Mouse (Mus musculus): ENCODE results near the gene Trip6. TPM values are rescaled to one million over a fixed set of nuclear protein-coding genes. Genes with fewer than 3 reads are reported as not detected.
"Not testable (repeated sequence)": the region's sequence is repeated elsewhere in the genome, so short reads cannot be mapped to it uniquely, and the experiment has no call there.

The Trip6 gene
- polyA plus RNA-seq, 1 experiment from 2014 or later, result 12.0 TPM

GRCm38 (mm10) chr5:137284411-137284810, 29.8 kb downstream of the Trip6 start:
- not testable (repeated sequence) for H3K27ac ChIP-seq (replicated peaks; ENCODE audit: low read depth, low read length); H3K36me3 ChIP-seq (ENCODE audit: control insufficient read depth, insufficient read depth, low read length); H3K4me2 ChIP-seq (ENCODE audit: low read length); H3K4me3 ChIP-seq (replicated peaks; ENCODE audit: low read depth, low read length); H3K27me3 ChIP-seq (ENCODE audit: control insufficient read depth, insufficient read depth, low read length); H3K9me3 ChIP-seq (ENCODE audit: control insufficient read depth, low read length); H3K9ac ChIP-seq (replicated peaks; ENCODE audit: low read length); ATAC-seq (ENCODE audit: low FRiP score, low TSS enrichment); DNase-seq
- peaks cover 11% of the 10 kb centered on the region; the same call in 1 of the 2 replicates for H3K4me1 ChIP-seq (ENCODE audit: control insufficient read depth, insufficient read depth, low read length)
- WGBS, result 85% methylated on average over 5 of the region's 6 CpGs

- Histone ChIP-seq H3K4me3 (replicated peaks; ENCODE audit: low read depth, low read length) (no peak overlapping the region), H3K9me3 (ENCODE audit: control insufficient read depth, low read length) (no peaks in the 10 kb centered on the region; the same call in 1 of the 2 replicates), H3K27ac (replicated peaks; ENCODE audit: low read depth, low read length) (no peak overlapping the region), H3K27me3 (ENCODE audit: control insufficient read depth, insufficient read depth, low read length) (no peaks in the 10 kb centered on the region), H3K4me2 (ENCODE audit: low read length) (no peak overlapping the region), H3K9ac (replicated peaks; ENCODE audit: low read length) (no peak overlapping the region), H3K36me3 (ENCODE audit: control insufficient read depth, insufficient read depth, low read length) (no peaks in the 10 kb centered on the region), H3K4me1 (ENCODE audit: control insufficient read depth, insufficient read depth, low read length) (no peaks in the 10 kb centered on the region)
- peak; percentile 79 for DNase-seq
- WGBS, result 52% methylated on average over 18 of the region's 18 CpGs
- no peak for ATAC-seq (ENCODE audit: low FRiP score, low TSS enrichment)
Observed at GRCm38 (mm10) chr5:137277360-137278342, 36.6 kb downstream of the Trip6 start.

DNA sequence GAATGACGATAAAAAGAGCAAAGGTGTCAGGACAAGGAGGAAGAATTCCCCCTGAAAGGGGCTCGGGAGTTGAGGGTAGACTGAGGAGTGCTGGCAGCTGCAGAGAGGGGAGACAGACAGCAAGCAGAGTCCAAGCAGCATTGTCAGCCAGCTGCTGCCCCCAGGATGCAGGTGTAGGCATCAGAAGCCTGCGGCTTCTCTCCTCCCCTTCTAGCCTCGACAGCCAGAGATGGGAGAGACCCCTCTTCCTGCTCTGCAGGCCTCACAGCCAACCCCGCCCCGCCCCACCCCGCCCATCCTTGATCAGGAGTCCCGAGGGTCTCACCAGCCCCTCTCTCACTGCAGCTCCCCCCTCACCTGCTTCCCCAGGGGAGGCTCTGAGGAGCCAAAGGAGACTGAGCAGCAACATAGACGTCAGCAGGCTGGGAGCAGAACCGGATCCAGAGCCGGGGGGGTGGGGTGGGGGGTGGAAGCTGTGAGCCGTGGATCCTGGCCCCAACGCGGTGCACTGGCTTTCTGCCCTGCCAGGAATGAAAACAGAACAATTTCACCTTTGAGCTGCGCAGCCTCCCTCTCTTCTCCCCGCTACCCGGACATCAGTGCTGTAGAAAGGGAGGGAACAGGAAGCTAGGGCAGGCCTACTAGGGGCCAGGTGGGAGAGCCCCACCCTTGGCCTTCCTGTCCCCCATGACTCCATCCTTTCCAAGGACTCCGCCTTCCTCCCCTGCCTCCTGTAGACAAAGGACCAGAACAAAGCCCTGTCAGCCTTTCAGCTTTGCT, 45.9 kb downstream of the Trip6 start:
- ATAC-seq (ENCODE audit: low FRiP score, low TSS enrichment), result no peak
- no peaks in the 10 kb centered on the region; the same call in 1 of the 2 replicates for H3K9me3 ChIP-seq (ENCODE audit: control insufficient read depth, low read length)
- 0 out of 2 replicates have a peak overlapping the region, but pooled peaks have one; percentile 12 for H3K9ac ChIP-seq (replicated peaks; ENCODE audit: low read length)
- DNase-seq, result no peak
- H3K4me2 ChIP-seq (ENCODE audit: low read length), result peak overlapping the region; percentile 19
- H3K27ac ChIP-seq (replicated peaks; ENCODE audit: low read depth, low read length), result no peak overlapping the region
- 32% methylated on average over 18 of the region's 18 CpGs for WGBS
- H3K36me3 ChIP-seq (ENCODE audit: control insufficient read depth, insufficient read depth, low read length), result no peaks in the 10 kb centered on the region
- no peak overlapping the region for H3K4me3 ChIP-seq (replicated peaks; ENCODE audit: low read depth, low read length)
- no peaks in the 10 kb centered on the region for H3K4me1 ChIP-seq (ENCODE audit: control insufficient read depth, insufficient read depth, low read length)
- no peaks in the 10 kb centered on the region for H3K27me3 ChIP-seq (ENCODE audit: control insufficient read depth, insufficient read depth, low read length)

GRCm38 (mm10) chr5:137264787-137265186, 49.4 kb downstream of the Trip6 start:
- WGBS, result 91% methylated on average over 11 of the region's 11 CpGs
- ATAC-seq (ENCODE audit: low FRiP score, low TSS enrichment), result no peak
- H3K27me3 ChIP-seq (ENCODE audit: control insufficient read depth, insufficient read depth, low read length), result no peaks in the 10 kb centered on the region

GRCm38 (mm10) chr5:137263897-137264720, 50.1 kb downstream of the Trip6 start:
- Histone ChIP-seq H3K27me3 (ENCODE audit: control insufficient read depth, insufficient read depth, low read length) (no peaks in the 10 kb centered on the region), H3K27ac (replicated peaks; ENCODE audit: low read depth, low read length) (no peak overlapping the region), H3K9ac (replicated peaks; ENCODE audit: low read length) (no peak overlapping the region), H3K36me3 (ENCODE audit: control insufficient read depth, insufficient read depth, low read length) (no peaks in the 10 kb centered on the region), H3K4me1 (ENCODE audit: control insufficient read depth, insufficient read depth, low read length) (no peaks in the 10 kb centered on the region), H3K9me3 (ENCODE audit: control insufficient read depth, low read length) (no peaks in the 10 kb centered on the region), H3K4me3 (replicated peaks; ENCODE audit: low read depth, low read length) (no peak overlapping the region), H3K4me2 (ENCODE audit: low read length) (no peak overlapping the region)
- WGBS, result 91% methylated on average over 14 of the region's 14 CpGs
- DNase-seq (no peak), ATAC-seq (ENCODE audit: low FRiP score, low TSS enrichment) (no peak)

More at GRCm38 (mm10) chr5:137264787-137265186, 49.4 kb downstream of the Trip6 start:
- Histone ChIP-seq H3K27ac (replicated peaks; ENCODE audit: low read depth, low read length) (no peak overlapping the region), H3K4me3 (replicated peaks; ENCODE audit: low read depth, low read length) (no peak overlapping the region), H3K9ac (replicated peaks; ENCODE audit: low read length) (no peak overlapping the region), H3K4me2 (ENCODE audit: low read length) (no peak overlapping the region), H3K9me3 (ENCODE audit: control insufficient read depth, low read length) (no peaks in the 10 kb centered on the region), H3K4me1 (ENCODE audit: control insufficient read depth, insufficient read depth, low read length) (no peaks in the 10 kb centered on the region), H3K36me3 (ENCODE audit: control insufficient read depth, insufficient read depth, low read length) (no peaks in the 10 kb centered on the region)
- no peak for DNase-seq

Small RNAs within 50 kb of the gene (microRNA-seq; reads per million reads assigned to microRNA genes)
- gene Mir7036 (0.88 reads per million), gene Mir8116 (not detected)

Other genes starting within 250 kb of the Trip6 start
- 0.26 and 0.28 TPM in 2 replicates for gene Serpine1, start 242.1 kb downstream of the Trip6 start, polyA plus RNA-seq (2014; fragmentation: Nextera tagmentation; extraction: Ambion mirVana)
- 1.5 and 2.8 TPM in 2 replicates for gene Trim56, start 198.2 kb downstream of the Trip6 start, polyA plus RNA-seq (2014; fragmentation: Nextera tagmentation; extraction: Ambion mirVana)
- gene Muc3, start 165.1 kb downstream of the Trip6 start, polyA plus RNA-seq (2014; fragmentation: Nextera tagmentation; extraction: Ambion mirVana), result not detected in 2 replicates
- 0.14 and 0.30 TPM in 2 replicates for gene Muc3a, start 102.0 kb downstream of the Trip6 start, polyA plus RNA-seq (2014; fragmentation: Nextera tagmentation; extraction: Ambion mirVana)
- gene Ache, start 26.9 kb downstream of the Trip6 start, polyA plus RNA-seq (2014; fragmentation: Nextera tagmentation; extraction: Ambion mirVana), result 22.2 and 35.7 TPM in 2 replicates
- 13.7 and 18.3 TPM in 2 replicates for gene Ufsp1, start 19.8 kb downstream of the Trip6 start, polyA plus RNA-seq (2014; fragmentation: Nextera tagmentation; extraction: Ambion mirVana)
- gene Srrt, start 6.7 kb downstream of the Trip6 start, polyA plus RNA-seq (2014; fragmentation: Nextera tagmentation; extraction: Ambion mirVana), result 82.0 and 95.9 TPM in 2 replicates
- gene Slc12a9, start 19.2 kb upstream of the Trip6 start, polyA plus RNA-seq (2014; fragmentation: Nextera tagmentation; extraction: Ambion mirVana), result 17.1 and 18.6 TPM in 2 replicates
- 3.4 and 8.5 TPM in 2 replicates for gene Ephb4, start 35.7 kb upstream of the Trip6 start, polyA plus RNA-seq (2014; fragmentation: Nextera tagmentation; extraction: Ambion mirVana)
- 0.11 and 0.12 TPM in 2 replicates for gene Zan, start 162.7 kb upstream of the Trip6 start, polyA plus RNA-seq (2014; fragmentation: Nextera tagmentation; extraction: Ambion mirVana)
- 83.7 and 103 TPM in 2 replicates for gene Pop7, start 188.1 kb upstream of the Trip6 start, polyA plus RNA-seq (2014; fragmentation: Nextera tagmentation; extraction: Ambion mirVana)
- gene Gigyf1, start 204.1 kb upstream of the Trip6 start, polyA plus RNA-seq (2014; fragmentation: Nextera tagmentation; extraction: Ambion mirVana), result 17.0 and 23.5 TPM in 2 replicates
- not detected in 2 replicates for gene Epo, start 218.8 kb upstream of the Trip6 start, polyA plus RNA-seq (2014; fragmentation: Nextera tagmentation; extraction: Ambion mirVana)
- gene Gnb2, start 219.1 kb upstream of the Trip6 start, polyA plus RNA-seq (2014; fragmentation: Nextera tagmentation; extraction: Ambion mirVana), result 633 and 757 TPM in 2 replicates
- gene Actl6b, start 239.1 kb upstream of the Trip6 start, polyA plus RNA-seq (2014; fragmentation: Nextera tagmentation; extraction: Ambion mirVana), result 234 and 291 TPM in 2 replicates

Measured in midbrain, embryonic 14.5 days (tissue).